Mouse (Mus musculus) ES-E14 (cell line): ENCODE measurements at regions not wholly inside any gene's neighbourhood (a gene's known extent, or its start where the extent isn't known, plus 50 kb on each side); places are given as distances from the start of the nearest gene placed in this dataset.

ENCODE experiments used
- DNase-seq: peaks from one replicate; pipeline ENCODE4 v3.0.0-alpha.2; 2013; ENCODE audit warnings: low read depth, low spot score
- H3K27ac ChIP-seq: 2 replicates; pipeline ENCODE4 v1.5.1; 2012; ENCODE audit warnings: low read depth, mild to moderate bottlenecking, low read length, moderate library complexity, mixed read lengths; ENCODE audit not compliant: poor library complexity, insufficient read depth, severe bottlenecking
- H3K36me3 ChIP-seq: 2 replicates; pipeline ENCODE4 v1.6.1; 2012; ENCODE audit warnings: mild to moderate bottlenecking, low read length, moderate library complexity, mixed read lengths; ENCODE audit not compliant: control insufficient read depth, poor library complexity, insufficient read depth, severe bottlenecking
- H3K4me1 ChIP-seq, 2 experiments: fragments of 150-350 bp in 1 of 2; sonication (generic) in 1 of 2; 2 replicates each; pipeline ENCODE4 v1.6.1; 2012; ENCODE audit warnings: low read length in 2 of 2, mild to moderate bottlenecking in 1 of 2, mixed read lengths in 1 of 2; ENCODE audit not compliant: control insufficient read depth in 2 of 2, insufficient read depth in 2 of 2, poor library complexity in 1 of 2
- H3K4me3 ChIP-seq, 2 experiments: fragments of 150-350 bp in 1 of 2; sonication (generic) in 1 of 2; 2 replicates each; pipeline ENCODE4 v1.5.1; 2012; ENCODE audit warnings: low read length in 2 of 2, low read depth in 1 of 2, mild to moderate bottlenecking in 1 of 2, mixed read lengths in 1 of 2; ENCODE audit not compliant: insufficient read depth in 1 of 2, poor library complexity in 1 of 2, severe bottlenecking in 1 of 2
- H3K9ac ChIP-seq: 2 replicates; pipeline ENCODE4 v1.6.1; 2012; ENCODE audit warnings: low read depth, mild to moderate bottlenecking, low read length, mixed read lengths; ENCODE audit not compliant: poor library complexity, insufficient read depth, severe bottlenecking
- H3K9me3 ChIP-seq: fragments of 150-350 bp; sonication (generic); 2 replicates; pipeline ENCODE4 v1.6.1; 2012; ENCODE audit warnings: low read depth, mild to moderate bottlenecking, low read length; ENCODE audit not compliant: control insufficient read depth, insufficient read depth
- CHD2 ChIP-seq: IDR thresholded peaks from 2 replicates; pipeline ENCODE4 v1.6.1; 2014; ENCODE audit warnings: mild to moderate bottlenecking, low read depth, low read length, inconsistent platforms
- HCFC1 ChIP-seq: IDR thresholded peaks from 2 replicates; pipeline ENCODE4 v1.6.1; 2012; ENCODE audit warnings: low read length, inconsistent platforms, borderline replicate concordance; ENCODE audit not compliant: insufficient read depth
- MAFK ChIP-seq: IDR thresholded peaks from 2 replicates; pipeline ENCODE4 v1.6.1; 2014; ENCODE audit warnings: mild to moderate bottlenecking, low read depth, low read length, inconsistent platforms; ENCODE audit not compliant: insufficient read depth
- ZC3H11A ChIP-seq: IDR thresholded peaks from 2 replicates; pipeline ENCODE4 v1.6.1; 2012; ENCODE audit warnings: low read depth, mild to moderate bottlenecking, inconsistent platforms, low read length, borderline replicate concordance
- ZNF384 ChIP-seq: IDR thresholded peaks from 2 replicates; pipeline ENCODE4 v1.6.1; 2012; ENCODE audit warnings: low read depth, low read length, inconsistent platforms
- in situ Hi-C, 2 experiments: fragments of 600-800 bp; cut with MboI; formaldehyde crosslinking; loops; one replicate each; pipeline ENCODE4 v1.15.1; 2025; ENCODE audit warnings: low sequenced_read_pairs in 2 of 2, inconsistent platforms in 1 of 2; ENCODE audit not compliant: unreplicated experiment in 2 of 2

DNA sequence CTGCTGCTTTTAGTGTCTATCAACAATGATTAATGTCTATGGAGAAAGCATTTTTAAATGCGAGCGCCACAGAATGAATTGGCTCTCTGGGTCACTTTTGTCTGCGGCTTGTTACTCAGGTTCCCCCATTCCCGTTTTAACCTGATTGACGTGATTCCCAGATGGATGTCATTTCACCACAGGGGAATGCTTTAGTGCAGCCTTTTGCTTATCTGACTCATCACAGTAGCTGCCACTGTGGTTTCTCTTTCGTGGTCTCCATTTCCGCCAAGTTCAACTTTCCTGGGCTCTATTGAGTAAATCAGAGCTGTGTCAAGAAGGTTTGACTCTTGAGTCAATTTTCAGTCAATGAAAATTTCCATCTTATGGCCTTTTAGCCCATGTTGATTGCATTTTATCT is 110.6 kb upstream of the Aldh1b1 start:
- Histone ChIP-seq H3K9ac (no peak overlapping the region), H3K36me3 (no peaks in the 10 kb centered on the region), H3K27ac (no peak overlapping the region), H3K9me3 (no peaks in the 10 kb centered on the region), H3K4me1 (no peaks in the 10 kb centered on the region), H3K4me3 (no peak overlapping the region)
- in situ Hi-C loops, result no loop called here
- DNase-seq, result no peak
- TF ChIP-seq CHD2 (no peak), MAFK (no peak), ZC3H11A (no peak), ZNF384 (no peak), HCFC1 (no peak)

- DNase-seq, result no peak
- Histone ChIP-seq H3K9ac (no peak overlapping the region), H3K27ac (no peak overlapping the region), H3K4me3 (no peak overlapping the region), H3K36me3 (no peaks in the 10 kb centered on the region), H3K4me1 (no peaks in the 10 kb centered on the region), H3K9me3 (no peaks in the 10 kb centered on the region)
- in situ Hi-C loops, result no loop called here
- no peak for TF ChIP-seq MAFK
- no peak for TF ChIP-seq ZNF384
- TF ChIP-seq HCFC1, result no peak
- no peak for TF ChIP-seq CHD2
- TF ChIP-seq ZC3H11A, result no peak
Measured at GRCm38 (mm10) chr4:45685031-45685430, 113.8 kb upstream of the Aldh1b1 start.

GRCm38 (mm10) chr4:45683205-45683604 is 115.6 kb upstream of the Aldh1b1 start:
- in situ Hi-C loops, result no loop called here
- H3K4me1 ChIP-seq, result no peaks in the 10 kb centered on the region
- H3K9me3 ChIP-seq, result no peaks in the 10 kb centered on the region
- no peaks in the 10 kb centered on the region for H3K36me3 ChIP-seq
- H3K9ac ChIP-seq, result no peak overlapping the region
- no peak for DNase-seq
- no peak overlapping the region for H3K27ac ChIP-seq
- no peak overlapping the region for H3K4me3 ChIP-seq
- no peak for TF ChIP-seq HCFC1
- TF ChIP-seq ZC3H11A, result no peak
- TF ChIP-seq ZNF384, result no peak
- no peak for TF ChIP-seq MAFK
- no peak for TF ChIP-seq CHD2

- Histone ChIP-seq H3K36me3 (no peaks in the 10 kb centered on the region), H3K9ac (no peak overlapping the region), H3K4me3 (no peak overlapping the region), H3K27ac (no peak overlapping the region), H3K4me1 (no peaks in the 10 kb centered on the region), H3K9me3 (no peaks in the 10 kb centered on the region)
- in situ Hi-C loops, result no loop called here
- no peak for DNase-seq
- TF ChIP-seq HCFC1 (no peak), MAFK (no peak), CHD2 (no peak), ZC3H11A (no peak), ZNF384 (no peak)
Measured at GRCm38 (mm10) chr4:45682746-45683145, 116.1 kb upstream of the Aldh1b1 start.

DNA sequence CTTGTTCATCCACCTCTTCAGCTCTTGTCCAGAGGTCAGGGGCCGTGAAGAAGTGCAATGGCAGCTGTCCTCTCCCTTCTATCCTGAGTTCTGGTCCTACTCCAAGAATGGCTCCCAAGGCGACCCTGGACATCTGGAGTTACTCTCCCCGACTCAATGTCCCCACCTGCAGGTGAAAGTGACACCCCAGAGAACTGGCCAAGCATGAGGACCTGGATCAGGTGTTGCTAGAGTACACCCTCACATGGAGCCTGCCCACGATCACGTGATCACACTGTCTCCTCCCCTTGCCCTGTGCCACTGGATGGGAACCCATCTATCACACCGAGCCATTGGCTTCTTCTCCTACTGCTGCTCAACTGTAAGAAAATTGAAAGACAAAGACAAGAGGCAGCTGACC is 122.7 kb upstream of the Aldh1b1 start:
- in situ Hi-C loops, result no loop called here
- no peak for DNase-seq

More for the DNA sequence above, 122.7 kb upstream of the Aldh1b1 start:
- no peak overlapping the region for H3K27ac ChIP-seq
- TF ChIP-seq MAFK (no peak), CHD2 (no peak), ZNF384 (no peak), HCFC1 (no peak), ZC3H11A (no peak)
- H3K9ac ChIP-seq, result no peak overlapping the region
- no peak overlapping the region for H3K4me3 ChIP-seq
- H3K4me1 ChIP-seq, result peaks cover 4 to 7% of the 10 kb centered on the region in 2 experiments; a peak in 2 of 4 replicates
- H3K36me3 ChIP-seq, result no peaks in the 10 kb centered on the region
- no peaks in the 10 kb centered on the region for H3K9me3 ChIP-seq
